Mouse (Mus musculus) brain, embryonic 14.5 days (tissue): Measurements from ENCODE around the gene Zfp536. TPM values are rescaled to one million over a fixed set of nuclear protein-coding genes. Genes with fewer than 3 reads are reported as not detected.
A peak's percentile ranks its signal among the peaks of the same experiment; 100 is the strongest.

ENCODE experiments used
- DNase-seq: peaks from one replicate; pipeline ENCODE4 v3.0.0-alpha.2; 2011; ENCODE audit warnings: low read depth
- CTCF ChIP-seq: fragments of 200-500 bp; IDR thresholded peaks from 2 replicates; pipeline ENCODE4 v1.5.1; 2012; ENCODE audit warnings: inconsistent platforms, mild to moderate bottlenecking, moderate library complexity, borderline replicate concordance; ENCODE audit not compliant: insufficient read depth, insufficient read length; ENCODE audit errors: extremely low read depth
- POLR2A ChIP-seq: fragments of 200-500 bp; IDR thresholded peaks from 2 replicates; pipeline ENCODE4 v1.6.1; 2012; ENCODE audit warnings: mild to moderate bottlenecking, inconsistent platforms, borderline replicate concordance; ENCODE audit not compliant: poor library complexity, insufficient read depth, insufficient read length, severe bottlenecking; ENCODE audit errors: extremely low read depth
- polyA plus RNA-seq: library from polyadenylated mRNA; depleted of rRNA; stranded (reverse); fragments of >200 nt; gene quantifications from 2 replicates; pipeline ENCODE4 v1.2.3, GENCODE M21; 2012

The Zfp536 gene
- polyA plus RNA-seq, 1 experiment = 30.4 TPM

GRCm38 (mm10) chr7:37772376-37773311 is 797 bp downstream of the Zfp536 start:
- TF ChIP-seq CTCF (no peak), POLR2A (peak; percentile 55; the same call in 1 of the 2 replicates)
- peak; percentile 80 for DNase-seq

DNA sequence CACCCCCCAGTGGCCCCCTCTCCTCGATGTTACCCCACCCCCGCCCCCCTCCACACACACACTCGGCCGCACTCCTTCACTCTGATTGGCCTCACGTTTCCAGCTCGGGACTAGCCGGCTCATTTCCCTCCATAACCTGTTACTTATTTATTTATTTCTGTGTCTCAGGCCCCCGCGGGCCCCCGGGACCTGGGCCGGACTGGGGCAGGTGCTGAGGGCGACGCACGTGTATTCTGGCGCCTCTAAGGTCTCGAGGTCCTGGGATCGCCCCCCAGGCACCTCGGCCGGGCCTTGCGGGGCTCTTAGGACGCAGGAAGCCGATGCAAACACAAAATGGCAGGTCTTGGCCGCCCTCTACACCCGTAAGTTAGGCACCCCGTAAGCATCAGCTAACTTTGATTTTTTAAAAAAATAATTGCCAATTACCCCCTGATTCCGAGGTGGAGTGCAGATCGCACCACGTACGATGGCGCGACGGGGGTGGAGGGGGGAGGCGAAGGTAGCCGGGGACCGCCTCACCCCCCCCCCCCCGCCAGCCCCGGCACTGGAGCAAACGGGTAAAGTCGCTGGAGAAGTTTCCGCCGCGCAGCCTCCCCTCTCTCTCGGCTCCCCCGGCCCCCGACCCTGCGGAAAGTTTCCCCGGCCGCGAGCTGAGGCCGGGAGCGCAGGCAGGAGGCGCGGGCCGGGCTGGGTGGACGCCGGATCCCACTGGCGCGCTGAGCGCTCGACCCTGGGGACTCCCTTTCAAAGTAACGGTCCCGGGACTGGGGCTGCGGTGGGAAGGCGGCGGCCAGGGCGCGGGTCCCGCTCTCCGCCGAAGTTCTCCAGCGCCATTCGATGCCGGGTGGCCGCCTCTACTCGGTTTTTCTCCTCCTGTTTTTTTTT is 1.7 kb downstream of the Zfp536 start:
- peak; percentile 89 for DNase-seq
- TF ChIP-seq CTCF = no peak
- TF ChIP-seq POLR2A = 0 out of 2 replicates have a peak, but pooled peaks have one; percentile 22

- TF ChIP-seq POLR2A (peak; percentile 24; the same call in 1 of the 2 replicates), CTCF (peak; percentile 69)
- peak; percentile 95 for DNase-seq
These were observed 2.9 kb downstream of the Zfp536 start for GRCm38 (mm10) chr7:37770400-37771050.

- DNase-seq = peak; percentile 78
- TF ChIP-seq POLR2A = no peak
- TF ChIP-seq CTCF = no peak
These were observed 3.7 kb downstream of the Zfp536 start for GRCm38 (mm10) chr7:37769526-37770399.

DNA sequence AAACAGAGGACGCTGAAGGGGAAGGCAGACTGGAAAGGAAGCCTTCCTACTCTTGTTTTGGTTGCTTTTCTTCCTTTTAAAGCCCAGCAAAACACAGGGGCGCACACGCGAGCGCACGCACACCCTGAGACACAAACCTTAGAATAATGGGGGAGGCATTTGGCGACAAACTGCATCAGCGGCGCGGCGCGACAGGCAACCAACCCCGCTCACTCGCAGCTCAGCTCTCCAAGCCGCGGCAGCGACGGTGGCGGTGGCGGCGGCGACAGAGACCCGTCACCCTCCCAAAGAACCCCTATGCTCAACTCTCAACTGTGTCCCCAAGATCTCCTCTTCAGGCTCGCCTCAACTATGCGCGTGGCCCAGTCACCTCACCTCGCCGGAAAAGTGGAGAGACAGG is 4.4 kb downstream of the Zfp536 start:
- TF ChIP-seq CTCF (no peak), POLR2A (no peak)
- peak; percentile 67 for DNase-seq

DNA sequence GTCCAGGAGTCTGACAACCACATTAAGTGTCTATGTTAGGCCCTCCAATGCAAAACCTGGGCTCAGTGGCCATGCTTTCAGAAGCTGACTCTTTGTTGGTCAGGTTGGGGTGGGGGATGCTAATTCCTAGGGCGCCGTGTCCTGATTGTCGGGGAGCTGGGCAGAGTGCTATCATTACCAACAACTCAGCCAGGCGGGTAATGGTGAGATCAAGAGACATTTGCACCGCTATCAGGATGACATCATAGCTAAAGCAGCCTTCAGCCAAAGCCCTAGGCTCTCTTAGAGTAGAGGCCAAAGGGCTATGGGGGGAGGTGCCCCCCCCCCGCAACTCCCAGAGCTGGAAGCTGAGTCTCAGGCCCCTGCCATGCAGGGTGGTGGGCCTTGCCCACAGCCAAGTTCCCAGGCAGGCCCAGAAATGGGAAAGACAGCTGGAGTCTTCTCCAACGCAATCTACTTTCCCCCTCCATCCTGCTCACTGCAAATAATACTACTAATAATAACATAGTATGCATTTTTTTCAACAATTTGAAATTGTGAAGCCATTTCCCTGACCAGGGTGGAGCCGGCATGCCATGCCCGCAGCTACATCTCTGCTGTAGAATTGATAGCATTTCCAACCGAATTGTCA is 5.0 kb downstream of the Zfp536 start:
- DNase-seq = peak; percentile 46
- TF ChIP-seq CTCF (no peak), POLR2A (no peak)

GRCm38 (mm10) chr7:37758886-37759285 is 14.6 kb downstream of the Zfp536 start:
- TF ChIP-seq POLR2A (no peak), CTCF (no peak)
- no peak for DNase-seq

GRCm38 (mm10) chr7:37753024-37753423 is 20.4 kb downstream of the Zfp536 start:
- TF ChIP-seq CTCF (no peak), POLR2A (no peak)
- no peak for DNase-seq

GRCm38 (mm10) chr7:37746133-37746761 is 27.2 kb downstream of the Zfp536 start:
- peak; percentile 55 for DNase-seq

More at GRCm38 (mm10) chr7:37746133-37746761, 27.2 kb downstream of the Zfp536 start:
- no peak for TF ChIP-seq POLR2A
- no peak for TF ChIP-seq CTCF
